Mouse (Mus musculus) left cerebral cortex, adult 8-10 months (tissue): ENCODE measurements at regions not wholly inside any gene's neighbourhood (a gene's known extent, or its start where the extent isn't known, plus 50 kb on each side); places are given as distances from the start of the nearest gene placed in this dataset.
"Not testable (repeated sequence)": the region's sequence is repeated elsewhere in the genome, so short reads cannot be mapped to it uniquely, and the experiment has no call there.

ENCODE experiments used
- DNase-seq, 2 experiments: peaks; one replicate each; pipeline ENCODE4 v3.0.0; 2022; ENCODE audit warnings: low spot score in 2 of 2

GRCm38 (mm10) chr17:69821473-69821872 is 147.4 kb upstream of the Dlgap1 start:
- no peak for DNase-seq

DNA sequence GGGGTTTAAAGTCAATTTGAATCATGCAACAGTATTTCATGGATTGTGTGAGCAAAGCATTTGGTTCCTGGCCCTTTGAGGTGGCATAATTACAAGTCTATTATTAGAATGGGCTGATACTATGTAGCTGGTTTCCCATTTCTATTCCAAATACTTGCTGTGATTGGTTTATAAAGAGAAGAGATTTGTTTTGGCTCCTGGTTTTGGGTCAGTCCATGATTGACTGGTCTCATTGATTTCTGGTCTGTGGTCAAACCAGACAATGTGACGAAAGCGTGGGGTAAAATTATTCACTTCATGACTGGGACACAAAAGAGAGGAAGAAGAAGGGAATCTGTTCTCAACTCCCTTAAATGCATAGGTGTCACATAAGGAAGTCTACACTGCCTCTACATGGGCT is 147.0 kb upstream of the Dlgap1 start:
- no peak for DNase-seq

DNA sequence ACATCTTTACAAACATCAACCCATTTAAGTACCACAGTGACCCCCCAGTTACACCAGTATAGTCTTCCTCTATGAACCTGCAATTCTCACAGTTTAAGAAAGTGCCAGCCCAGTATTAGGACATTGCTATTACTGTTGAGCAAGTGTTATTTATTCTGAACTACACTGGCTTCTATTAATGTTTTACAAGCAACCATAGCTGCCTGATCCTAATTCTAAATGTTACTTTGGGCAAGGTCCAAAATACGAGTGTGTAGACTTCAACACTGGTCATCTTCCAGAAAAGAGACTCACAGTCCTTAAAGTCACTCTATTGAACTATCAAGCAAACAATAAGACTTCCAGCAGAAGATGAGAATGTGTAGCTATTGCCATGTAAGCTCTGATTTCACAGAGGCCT is 146.0 kb upstream of the Dlgap1 start:
- DNase-seq = no peak

- no peak for DNase-seq
Measured at GRCm38 (mm10) chr17:69841308-69841707, 127.6 kb upstream of the Dlgap1 start.

DNA sequence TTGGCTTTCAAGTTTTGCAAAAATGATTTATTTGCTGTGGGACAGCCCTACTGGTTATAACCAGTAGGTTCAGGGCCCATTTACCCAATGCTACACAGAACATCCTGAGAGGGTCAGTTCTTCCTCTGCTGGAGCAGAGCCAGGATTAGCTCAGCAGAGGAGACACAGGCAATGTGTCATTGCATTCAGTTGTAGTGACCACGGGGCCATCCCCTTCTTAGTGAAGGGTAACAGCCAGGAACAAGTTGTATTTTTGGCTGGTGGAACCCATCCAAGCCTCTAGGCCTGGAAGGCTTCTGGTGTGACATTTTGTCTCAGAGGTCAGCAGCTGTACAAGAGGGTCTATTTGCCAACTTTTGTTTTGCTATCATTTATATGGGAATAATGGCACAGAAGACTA is 120.6 kb upstream of the Dlgap1 start:
- DNase-seq = no peak

DNA sequence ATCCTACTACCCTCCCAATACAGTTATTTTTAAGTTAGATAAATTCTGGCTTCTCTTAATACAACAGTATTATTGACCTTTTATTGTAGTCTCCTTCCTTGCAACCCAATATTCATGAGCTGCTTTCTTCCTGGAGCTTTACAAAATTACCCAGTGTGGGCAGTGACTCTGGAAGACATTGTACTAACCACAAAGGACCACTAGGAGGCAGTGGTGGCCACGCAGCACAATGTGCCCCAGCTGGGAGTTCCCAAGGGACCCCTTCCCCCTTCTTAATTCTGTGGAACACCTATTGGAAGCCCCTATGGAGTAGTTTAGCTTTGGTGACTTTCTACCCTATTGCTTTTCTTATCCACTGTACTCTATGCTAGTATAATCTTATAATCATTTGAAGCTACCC is 118.8 kb upstream of the Dlgap1 start:
- DNase-seq = no peak

DNA sequence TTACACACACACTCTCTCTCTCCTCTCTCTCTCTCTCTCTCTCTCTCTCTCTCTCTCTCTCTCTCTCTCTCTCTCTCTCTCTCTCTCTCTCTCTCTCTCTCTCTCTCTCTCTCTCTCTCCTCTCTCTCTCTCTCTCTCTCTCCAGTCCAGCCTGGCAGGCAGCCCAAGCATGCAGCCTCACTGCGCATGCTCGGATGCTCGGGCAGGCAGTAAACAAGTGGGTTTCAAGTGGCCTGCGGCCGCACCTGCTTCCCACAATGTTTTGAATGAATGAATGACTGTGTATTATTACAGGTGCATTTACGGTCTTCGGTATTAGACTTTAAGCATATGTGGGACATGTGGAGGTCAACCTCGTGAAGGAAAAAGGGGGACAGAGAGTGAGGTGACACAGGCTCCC is 88.9 kb upstream of the Dlgap1 start:
- DNase-seq = not testable (repeated sequence)

- DNase-seq = no peak
Measured at GRCm38 (mm10) chr17:69893980-69894379, 74.9 kb upstream of the Dlgap1 start.
